Mouse (Mus musculus) thymus, postnatal 14 days (tissue): ENCODE results near the gene Cyp4f16.
"Not testable (repeated sequence)": the region's sequence is repeated elsewhere in the genome, so short reads cannot be mapped to it uniquely, and the experiment has no call there.

Experiments used
- DNase-seq: peaks from one replicate; pipeline ENCODE4 v3.0.0; 2021

Cyp4f16 gene

GRCm38 (mm10) chr17:32550900-32551770 lies 14.8 kb downstream of the Cyp4f16 start:
- DNase-seq: peak; percentile 91

- not testable (repeated sequence) for DNase-seq
Observed at GRCm38 (mm10) chr17:32553016-32553415, 16.7 kb downstream of the Cyp4f16 start.

- not testable (repeated sequence) for DNase-seq
Observed at GRCm38 (mm10) chr17:32554368-32554767, 18.0 kb downstream of the Cyp4f16 start.

- not testable (repeated sequence) for DNase-seq
Observed at GRCm38 (mm10) chr17:32563301-32563700, 26.9 kb downstream of the Cyp4f16 start.

GRCm38 (mm10) chr17:32573286-32573685 lies 36.9 kb downstream of the Cyp4f16 start:
- DNase-seq: peak; percentile 21

- no peak for DNase-seq
Observed at GRCm38 (mm10) chr17:32577496-32578186, 41.3 kb downstream of the Cyp4f16 start.

GRCm38 (mm10) chr17:32596494-32596893 lies 60.1 kb downstream of the Cyp4f16 start:
- no peak for DNase-seq
